Mouse (Mus musculus) olfactory bulb, adult 2 months (tissue): ENCODE measurements around the gene Uqcrfs1. TPM values are rescaled to one million over a fixed set of nuclear protein-coding genes. Genes with fewer than 3 reads are reported as not detected.

ENCODE experiments used
- H3K27ac ChIP-seq: fragments of 200-500 bp; 2 replicates; pipeline ENCODE4 v1.5.1; 2012; ENCODE audit warnings: low read depth, low read length; ENCODE audit not compliant: insufficient read depth
- H3K4me1 ChIP-seq: fragments of 200-500 bp; 2 replicates; pipeline ENCODE4 v1.6.1; 2012; ENCODE audit warnings: low read length; ENCODE audit not compliant: control insufficient read depth, insufficient read depth
- H3K4me3 ChIP-seq: fragments of 200-500 bp; 2 replicates; pipeline ENCODE4 v1.5.1; 2012; ENCODE audit warnings: mild to moderate bottlenecking, low read depth, low read length, moderate library complexity; ENCODE audit not compliant: insufficient read depth
- CTCF ChIP-seq: fragments of 200-500 bp; IDR thresholded peaks from 2 replicates; pipeline ENCODE4 v1.5.1; 2012; ENCODE audit warnings: low read depth, mild to moderate bottlenecking, low read length, moderate library complexity; ENCODE audit not compliant: insufficient read depth
- POLR2A ChIP-seq: fragments of 200-500 bp; IDR thresholded peaks from 2 replicates; pipeline ENCODE4 v1.6.1; 2012; ENCODE audit warnings: mild to moderate bottlenecking, low read depth, low read length, moderate library complexity; ENCODE audit not compliant: insufficient read depth
- WGBS: fragments of 180-500 bp; shearing (Covaris S2); methylation state at CpG from one replicate; pipeline ENCODE4 v1.1.7; 2018; 5-methylcytosine and 5-hydroxymethylcytosine counted together
- polyA plus RNA-seq: library from polyadenylated mRNA; stranded (reverse); fragments of >200 nt; gene quantifications from 2 replicates; pipeline ENCODE4 v1.2.4, GENCODE M21; 2012; ENCODE audit warnings: low replicate concordance; ENCODE audit not compliant: missing spikeins, insufficient read depth, insufficient read length

The Uqcrfs1 gene
- polyA plus RNA-seq: not detected in 2 replicates

DNA sequence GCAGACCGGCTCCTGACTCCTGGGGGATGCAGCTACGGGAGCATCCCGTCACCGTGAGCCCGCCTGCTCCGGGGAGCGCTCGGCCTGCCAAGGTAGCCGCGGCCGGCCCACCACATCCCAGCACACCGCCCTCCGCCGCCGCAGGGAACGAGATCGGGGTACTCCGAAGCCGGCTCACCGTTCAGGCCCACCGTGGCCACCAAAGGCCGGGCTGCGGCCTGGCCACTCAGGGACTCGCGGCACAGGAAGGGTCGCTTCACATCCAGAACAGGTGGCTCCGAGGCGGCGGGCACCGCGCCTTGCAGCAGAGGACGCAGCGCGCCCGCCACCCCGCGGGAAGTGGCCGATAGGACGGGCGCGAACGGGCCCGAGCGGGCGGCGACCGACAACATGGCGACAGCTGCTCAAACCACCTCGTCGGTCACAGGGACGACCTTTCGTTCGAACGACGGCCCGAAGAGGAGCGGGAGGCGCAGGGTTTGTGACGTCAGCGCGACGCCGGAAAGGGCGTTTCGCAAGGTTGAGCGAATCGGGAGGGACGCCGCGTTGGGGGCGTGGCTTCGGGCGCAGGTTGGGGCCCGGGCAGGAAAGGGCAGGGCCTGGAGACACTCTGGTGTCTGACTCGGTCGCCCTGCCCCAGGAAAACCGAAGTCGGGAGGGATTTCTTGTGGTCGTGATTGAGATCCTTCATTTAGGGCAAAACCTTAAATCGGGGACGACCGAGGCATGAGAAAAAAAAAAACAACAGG is at the start of gene Uqcrfs1:
Gene Uqcrfs1, minus strand, starts transcription at position 507 of the 749 bp plus-strand sequence.
- TF ChIP-seq POLR2A (peak; percentile 94), CTCF (no peak)
- Histone ChIP-seq H3K27ac (peak within 1 kb of the TSS; percentile 71), H3K4me1 (no peaks in the 10 kb centered on the region), H3K4me3 (peak within 1 kb of the TSS; percentile 96)
- under 1% methylated on average over 82 of the region's 82 CpGs for WGBS

DNA sequence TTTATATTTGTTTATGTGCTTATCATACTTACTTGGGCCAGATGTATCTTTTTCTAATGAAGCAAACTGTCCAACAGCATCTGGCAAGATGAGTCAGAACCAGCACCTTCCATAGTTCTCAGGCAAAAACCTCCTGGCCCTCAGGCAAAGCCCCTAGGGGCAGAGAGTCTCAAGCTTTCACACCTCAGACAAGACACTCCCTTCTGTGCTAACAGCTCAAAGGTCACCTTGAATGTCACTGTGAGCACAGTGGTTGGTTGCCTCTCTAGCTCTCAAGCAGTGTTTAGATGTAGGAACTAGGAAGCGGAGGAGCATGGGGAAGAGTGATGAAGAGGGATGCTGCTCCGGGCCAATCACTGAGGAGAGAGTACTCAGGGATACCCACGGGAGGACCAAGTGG is 40.6 kb upstream of the Uqcrfs1 start:
- TF ChIP-seq POLR2A (no peak), CTCF (no peak)

DNA sequence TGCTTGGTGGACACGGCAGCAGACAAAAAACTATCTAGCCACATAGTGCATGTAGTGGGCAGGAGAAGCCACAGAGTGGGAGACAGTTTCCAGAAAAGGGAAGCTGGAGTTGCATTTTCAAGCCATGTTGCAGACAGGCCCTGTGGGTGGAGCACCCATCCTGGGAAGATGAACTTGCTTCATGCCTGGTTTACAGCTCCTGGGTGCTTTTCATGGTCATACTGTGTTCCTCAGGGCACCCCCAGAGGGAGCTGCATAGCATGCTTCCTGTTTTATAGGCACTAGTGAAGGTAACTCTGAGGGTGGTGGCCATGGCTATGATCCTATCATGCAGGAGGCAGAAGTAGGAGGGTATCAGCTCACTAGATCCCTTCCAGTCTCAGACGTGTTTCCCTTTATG is 37.4 kb upstream of the Uqcrfs1 start:
- TF ChIP-seq POLR2A (no peak), CTCF (no peak)

More for the DNA sequence above, 40.6 kb upstream of the Uqcrfs1 start:
- H3K27ac ChIP-seq: no peak overlapping the region
- no peak overlapping the region for H3K4me3 ChIP-seq
- WGBS: 93% methylated on average over 3 of the region's 3 CpGs
- no peaks in the 10 kb centered on the region for H3K4me1 ChIP-seq

GRCm38 (mm10) chr13:30578806-30579205 is 33.6 kb upstream of the Uqcrfs1 start:
- Histone ChIP-seq H3K27ac (no peak overlapping the region), H3K4me3 (no peak overlapping the region), H3K4me1 (no peaks in the 10 kb centered on the region)
- TF ChIP-seq POLR2A (no peak), CTCF (no peak)
- WGBS: 83% methylated on average over 2 of the region's 2 CpGs

More for the DNA sequence above, 37.4 kb upstream of the Uqcrfs1 start:
- H3K4me3 ChIP-seq: no peak overlapping the region
- no peak overlapping the region for H3K27ac ChIP-seq
- WGBS: 79% methylated on average over 2 of the region's 2 CpGs
- H3K4me1 ChIP-seq: no peaks in the 10 kb centered on the region

DNA sequence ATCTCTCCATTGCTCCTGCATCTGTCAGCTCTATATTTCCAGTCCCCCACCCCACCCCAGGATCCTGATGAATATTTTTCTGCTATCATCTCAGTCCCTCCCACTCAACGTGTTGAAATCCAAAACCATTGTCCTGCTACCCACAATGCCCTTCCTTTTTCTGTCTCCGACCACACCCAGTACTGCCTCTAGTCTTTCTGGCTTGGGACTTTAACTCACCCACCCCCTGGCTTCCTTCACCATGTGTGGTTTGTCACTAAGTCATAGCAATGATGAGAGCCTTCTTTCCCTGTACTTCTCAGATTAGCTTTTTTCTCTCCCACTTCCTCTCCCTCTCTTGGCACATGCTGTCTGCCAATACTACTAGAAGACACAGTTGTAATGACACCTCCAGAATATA is 31.7 kb upstream of the Uqcrfs1 start:
- H3K4me3 ChIP-seq: no peak overlapping the region
- H3K4me1 ChIP-seq: no peaks in the 10 kb centered on the region
- TF ChIP-seq CTCF (no peak), POLR2A (no peak)
- H3K27ac ChIP-seq: no peak overlapping the region
- 73% methylated on average over 2 of the region's 2 CpGs for WGBS

DNA sequence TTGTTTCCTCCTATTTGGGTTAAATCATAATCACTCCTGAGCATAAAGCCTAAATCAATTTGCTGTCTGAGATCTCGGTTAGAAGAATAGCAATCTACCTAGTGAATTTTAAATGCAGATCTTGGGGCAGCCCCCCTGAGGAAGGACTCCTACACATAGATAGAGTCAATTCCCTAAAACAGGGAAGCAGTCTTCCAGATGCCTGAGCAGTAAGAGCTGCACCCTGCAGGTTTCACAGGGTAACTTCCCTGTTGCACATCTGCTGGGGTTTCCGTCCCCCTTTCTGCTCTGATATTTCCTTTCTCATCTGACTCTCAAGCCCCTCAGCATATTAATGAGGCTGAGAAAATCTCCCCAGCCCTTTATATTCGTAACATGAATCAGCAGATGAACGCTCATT is 27.8 kb upstream of the Uqcrfs1 start:
- TF ChIP-seq CTCF: no peak
- no peak for TF ChIP-seq POLR2A
- 80% methylated on average over 4 of the region's 4 CpGs for WGBS
- H3K27ac ChIP-seq: no peak overlapping the region
- no peaks in the 10 kb centered on the region for H3K4me1 ChIP-seq
- H3K4me3 ChIP-seq: no peak overlapping the region

DNA sequence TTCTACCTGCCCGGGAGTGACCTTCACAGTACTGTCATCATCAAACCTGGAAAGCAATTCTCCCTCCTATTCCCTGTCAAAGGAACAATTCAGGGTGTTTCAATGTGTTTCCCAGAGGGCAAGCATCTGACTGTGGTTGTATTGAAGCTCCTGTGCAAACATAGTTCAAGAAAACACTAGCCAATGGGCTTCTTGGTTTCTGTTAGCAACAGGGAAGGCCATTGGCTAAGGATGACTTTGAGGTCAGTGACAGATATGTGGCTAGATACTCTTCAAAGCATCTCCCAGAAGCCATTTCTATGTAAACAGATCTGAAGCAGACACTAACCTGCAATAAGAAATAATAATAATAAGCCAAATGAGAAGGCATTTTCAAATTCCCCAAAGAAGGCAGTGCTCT is 25.0 kb upstream of the Uqcrfs1 start:
- H3K27ac ChIP-seq: no peak overlapping the region
- WGBS: 75% methylated on average over 1 of the region's 1 CpGs

GRCm38 (mm10) chr13:30567571-30567970 is 22.4 kb upstream of the Uqcrfs1 start:
- 80% methylated on average over 7 of the region's 7 CpGs for WGBS
- TF ChIP-seq CTCF (no peak), POLR2A (no peak)
- Histone ChIP-seq H3K27ac (no peak overlapping the region), H3K4me1 (no peaks in the 10 kb centered on the region), H3K4me3 (no peak overlapping the region)

More for the DNA sequence above, 25.0 kb upstream of the Uqcrfs1 start:
- Histone ChIP-seq H3K4me1 (no peaks in the 10 kb centered on the region), H3K4me3 (no peak overlapping the region)
- TF ChIP-seq POLR2A (no peak), CTCF (no peak)

DNA sequence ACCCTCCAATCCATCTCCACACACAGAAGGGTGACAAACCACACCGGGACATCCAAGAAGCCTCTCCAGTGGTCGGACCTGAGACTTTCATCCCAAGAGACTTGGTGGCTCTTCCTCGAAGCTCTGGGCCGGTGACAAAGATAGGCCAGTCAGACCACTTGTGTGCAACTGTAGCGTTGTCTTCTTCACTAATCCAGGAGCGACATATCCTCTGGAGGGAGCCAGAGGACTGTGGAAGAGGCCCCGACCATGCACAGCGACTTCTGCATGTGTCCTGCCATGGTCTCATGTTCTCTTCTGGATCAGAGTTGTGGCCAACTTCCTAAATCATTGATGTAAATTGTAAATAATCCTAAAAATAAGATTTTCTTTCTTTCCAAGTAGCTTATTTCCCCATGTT is 21.6 kb upstream of the Uqcrfs1 start:
- TF ChIP-seq CTCF (peak; percentile 52; the same call in 1 of the 2 replicates), POLR2A (no peak)
- Histone ChIP-seq H3K4me3 (no peak overlapping the region), H3K4me1 (no peaks in the 10 kb centered on the region), H3K27ac (no peak overlapping the region)
- 54% methylated on average over 8 of the region's 8 CpGs for whole genome bisulfite sequencing

DNA sequence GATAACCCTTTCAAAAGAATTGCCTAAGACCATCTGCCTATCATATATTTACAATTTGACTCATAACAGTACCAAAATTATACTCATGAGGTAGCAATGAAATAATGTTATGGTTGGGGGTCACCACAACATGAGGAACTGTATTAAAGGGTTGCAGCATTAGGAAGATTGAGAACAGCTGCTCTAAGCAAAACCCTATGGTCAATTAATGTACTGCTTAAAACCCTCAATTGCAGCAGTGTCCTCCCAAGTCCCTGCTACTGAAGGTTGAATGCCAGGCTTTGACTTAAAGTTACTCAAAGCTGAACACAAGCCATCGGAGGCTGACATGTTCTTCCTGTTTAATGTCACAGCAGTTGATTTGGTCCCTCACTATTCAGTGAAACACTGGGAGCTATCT is 15.4 kb upstream of the Uqcrfs1 start:
- 70% methylated on average over 1 of the region's 1 CpGs for WGBS
- no peak overlapping the region for H3K27ac ChIP-seq
- H3K4me3 ChIP-seq: no peak overlapping the region
- TF ChIP-seq CTCF: no peak
- no peaks in the 10 kb centered on the region for H3K4me1 ChIP-seq
